9 mouse cellular contexts compared by ENCODE assay signal in genomic region chr13:46418141-46418601, GRCm38 (mm10). TPM values are rescaled to one million over a fixed set of nuclear protein-coding genes. Genes with fewer than 3 reads are reported as not detected.
DNase-seq lines count a peak whose midpoint lies in the region; ATAC-seq and TF ChIP-seq lines count a peak whose summit lies in the region.
"Had no signal": no experiment of that assay in that cellular context is flagged by ENCODE, and none has a peak within 500 bp of the region (broad histone marks: within the 10 kb centered on the region; RNA-seq: fewer than 3 reads in every experiment).

Gene Rbm24, plus strand, starts transcription at chr13:46418434.

- peak; percentile 60 for TF ChIP-seq POLR2A in myocyte (IDR thresholded peaks at IDR 0.05; ENCODE audit: insufficient read length, low read depth)

- no peak for DNase-seq in kidney, adult 9 months
- DNase-seq in cerebellum, postnatal 4 days (ENCODE audit: low spot score in 2 of 2): peak; percentile 37 to 55
- DNase-seq in gastrocnemius, postnatal 14 days: peak; percentile 84
- peak; percentile 55 for DNase-seq in thymus, postnatal 0 days (ENCODE audit: low spot score)

- peak; percentile 88 for ATAC-seq in kidney, embryonic 16.5 days (ENCODE audit: low FRiP score, low TSS enrichment)
- ATAC-seq in hindbrain, embryonic 15.5 days (ENCODE audit: low FRiP score, low read depth): peak; percentile 86
- ATAC-seq in limb, embryonic 15.5 days (ENCODE audit: insufficient number of reproducible peaks, low FRiP score, low TSS enrichment, low read depth): peak; percentile 78

- peaks cover 12% of the 10 kb centered on the region for H3K79me2 ChIP-seq in myocyte (ENCODE audit: control insufficient read depth, insufficient read depth)

- H3ac ChIP-seq in myocyte (ENCODE audit: control insufficient read depth, insufficient read length): peak within 1 kb of the TSS; percentile 8

- peak within 1 kb of the TSS; percentile 30; the same call in 1 of the 2 replicates for H3K27ac ChIP-seq in kidney, embryonic 16.5 days (ENCODE audit: low read length)
- H3K27ac ChIP-seq in hindbrain, embryonic 15.5 days (replicated peaks): peak within 1 kb of the TSS; percentile 64
- peak within 1 kb of the TSS; percentile 63 for H3K27ac ChIP-seq in limb, embryonic 15.5 days

- no peaks in the 10 kb centered on the region for H3K9me3 ChIP-seq in kidney, embryonic 16.5 days (ENCODE audit: low read length)
- H3K9me3 ChIP-seq in hindbrain, embryonic 15.5 days: no peaks in the 10 kb centered on the region
- H3K9me3 ChIP-seq in limb, embryonic 15.5 days: no peaks in the 10 kb centered on the region

- H3K27me3 ChIP-seq in kidney, embryonic 16.5 days (ENCODE audit: insufficient read depth, low read length): peaks cover 8% of the 10 kb centered on the region
- H3K27me3 ChIP-seq in hindbrain, embryonic 15.5 days: no peaks in the 10 kb centered on the region
- H3K27me3 ChIP-seq in limb, embryonic 15.5 days: peaks cover 6% of the 10 kb centered on the region; the same call in 1 of the 2 replicates
- H3K27me3 ChIP-seq in myocyte (ENCODE audit: control insufficient read depth, insufficient read depth, insufficient read length): peaks cover 5% of the 10 kb centered on the region
- H3K27me3 ChIP-seq: CH12.LX had no signal

- H3K36me3 ChIP-seq in kidney, embryonic 16.5 days (ENCODE audit: insufficient read depth, low read length): no peaks in the 10 kb centered on the region
- H3K36me3 ChIP-seq in hindbrain, embryonic 15.5 days: no peaks in the 10 kb centered on the region
- no peaks in the 10 kb centered on the region for H3K36me3 ChIP-seq in limb, embryonic 15.5 days
- H3K36me3 ChIP-seq in myocyte (ENCODE audit: control insufficient read depth, insufficient read depth): no peaks in the 10 kb centered on the region

- H3K4me1 ChIP-seq in kidney, embryonic 16.5 days (ENCODE audit: insufficient read depth, low read length): peaks cover 14% of the 10 kb centered on the region; the same call in 1 of the 2 replicates
- peaks cover 23% of the 10 kb centered on the region for H3K4me1 ChIP-seq in hindbrain, embryonic 15.5 days (replicated peaks)
- peaks cover 6% of the 10 kb centered on the region for H3K4me1 ChIP-seq in limb, embryonic 15.5 days

- intact Hi-C loops in gastrocnemius, postnatal 14 days (cut with DNase I; ENCODE audit: low total_unique reads): no loop called here

- peak within 1 kb of the TSS; percentile 71 for H3K9ac ChIP-seq in kidney, embryonic 16.5 days (replicated peaks; ENCODE audit: low read length)
- H3K9ac ChIP-seq in hindbrain, embryonic 15.5 days: peak within 1 kb of the TSS; percentile 84
- H3K9ac ChIP-seq in limb, embryonic 15.5 days: peak within 1 kb of the TSS; percentile 33

- peak within 1 kb of the TSS; percentile 71 for H3K4me3 ChIP-seq in kidney, embryonic 16.5 days (ENCODE audit: low read length)
- peak within 1 kb of the TSS; percentile 61 for H3K4me3 ChIP-seq in hindbrain, embryonic 15.5 days
- H3K4me3 ChIP-seq in limb, embryonic 15.5 days: peak within 1 kb of the TSS; percentile 60
- H3K4me3 ChIP-seq in myocyte: peak within 1 kb of the TSS; percentile 38

- WGBS in kidney, embryonic 16.5 days: under 1% methylated on average over 40 of the region's 41 CpGs
- under 1% methylated on average over 40 of the region's 41 CpGs for WGBS in hindbrain, embryonic 15.5 days
- under 1% methylated on average over 40 of the region's 41 CpGs for WGBS in limb, embryonic 15.5 days

- H3K4me2 ChIP-seq in kidney, embryonic 16.5 days (replicated peaks; ENCODE audit: low read depth, low read length): peak within 1 kb of the TSS; percentile 97
- peak within 1 kb of the TSS; percentile 95 for H3K4me2 ChIP-seq in hindbrain, embryonic 15.5 days
- peak within 1 kb of the TSS; percentile 99 for H3K4me2 ChIP-seq in limb, embryonic 15.5 days
- H3K4me2 ChIP-seq in myocyte (ENCODE audit: low read depth): peak within 1 kb of the TSS; percentile 12

TF ChIP-seq in myocyte, 11 proteins besides CTCF, POLR2A, EP300 and RAD21:
- TF ChIP-seq TCF3 (IDR thresholded peaks at IDR 0.05; ENCODE audit: insufficient read length, low read depth) (peak; percentile 51), SRF (IDR thresholded peaks at IDR 0.05; ENCODE audit: control insufficient read depth, insufficient read length, low read depth) (no peak), USF1 (IDR thresholded peaks at IDR 0.05; ENCODE audit: low read depth) (no peak), MAX (IDR thresholded peaks at IDR 0.05; ENCODE audit: low read depth) (no peak), MYOD1 (IDR thresholded peaks at IDR 0.05; ENCODE audit: control insufficient read depth in 1 of 3, insufficient read length in 2 of 3, low read depth in 2 of 3) (peak in 2 of 3 experiments; percentile 18 to 72), E2F4 (IDR thresholded peaks at IDR 0.05; ENCODE audit: insufficient read depth) (no peak), POLR2AphosphoS2 (IDR thresholded peaks at IDR 0.05; ENCODE audit: insufficient read length, low read depth) (peak; percentile 47), REST (IDR thresholded peaks at IDR 0.05; ENCODE audit: insufficient read depth, insufficient read length) (no peak), CEBPB (IDR thresholded peaks at IDR 0.05; ENCODE audit: insufficient read depth, poor library complexity, severe bottlenecking) (no peak), MYOG (IDR thresholded peaks at IDR 0.05; ENCODE audit: control insufficient read depth in 1 of 3, insufficient read depth in 1 of 3, insufficient read length in 2 of 3, low read depth in 2 of 3) (peak in 2 of 3 experiments; percentile 61 to 83), TCF12 (IDR thresholded peaks at IDR 0.05; ENCODE audit: insufficient read depth, poor library complexity, severe bottlenecking) (peak; percentile 8)

RNA-seq across cellular contexts. Expression of gene Rbm24, which starts in this region (rescaled TPM):
- polyA plus RNA-seq in kidney, embryonic 16.5 days (2015; fragmentation: Nextera tagmentation; extraction: Ambion mirVana): 1.5 and 1.7 TPM in 2 replicates
- total RNA-seq in gastrocnemius, postnatal 14 days (2021): 100 to 1,000 TPM; 145 to 185 TPM
- polyA plus RNA-seq in hindbrain, embryonic 15.5 days (2015; fragmentation: Nextera tagmentation; extraction: Ambion mirVana): 2.7 and 3.4 TPM in 2 replicates
- 5.0 and 8.7 TPM in 2 replicates for polyA plus RNA-seq in limb, embryonic 15.5 days (2015; fragmentation: Nextera tagmentation; extraction: Ambion mirVana)
- polyA plus RNA-seq in myocyte (2012; fragmentation: generic; extraction: Trizol): 43.0 TPM
- 1.6 and 3.5 TPM in 2 replicates for polyA plus RNA-seq in thymus, postnatal 0 days (2015; fragmentation: Nextera tagmentation; extraction: Ambion mirVana)
- total RNA-seq: CH12.LX had no signal

Comparison
In these comparisons a context has a peak if more than half of its experiments do, and no peak if none do; other contexts are left out.
1. H3K4me2 ChIP-seq: peak in every context shown above with its lines; median percentile 99 in limb, embryonic 15.5 days; 97 in kidney, embryonic 16.5 days; 95 in hindbrain, embryonic 15.5 days; 12 in myocyte.
2. H3K9ac ChIP-seq: peak in every context shown above with its lines; median percentile 84 in hindbrain, embryonic 15.5 days; 71 in kidney, embryonic 16.5 days; 33 in limb, embryonic 15.5 days.